ENCODE assay signal across 8 mouse cellular contexts in the genomic region with DNA sequence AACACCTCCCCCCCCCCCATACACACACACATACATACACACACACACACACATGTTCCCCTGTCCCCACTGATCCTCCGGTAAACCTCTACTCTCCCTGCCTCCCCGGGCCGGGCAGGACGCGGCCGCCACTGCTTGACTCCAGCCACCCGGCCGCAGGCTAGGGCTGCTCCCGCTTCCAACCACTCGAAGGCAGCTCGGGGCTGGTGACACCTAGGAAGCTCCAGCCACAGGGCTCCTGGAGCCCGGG. TPM values are rescaled to one million over a fixed set of nuclear protein-coding genes. Genes with fewer than 3 reads are reported as not detected.
A peak's percentile ranks its signal among the peaks of the same experiment; 100 is the strongest.
DNase-seq lines count a peak whose midpoint lies in the region; ATAC-seq and TF ChIP-seq lines count a peak whose summit lies in the region.

No protein-coding gene starts in this region.

- under 1% methylated on average over 12 of the region's 12 CpGs for WGBS in limb, embryonic 15.5 days
- WGBS in olfactory bulb, adult 2 months, result under 1% methylated on average over 12 of the region's 12 CpGs

- H3K4me3 ChIP-seq in testis, adult 2 months (ENCODE audit: control insufficient read depth, low read depth, low read length), result peak overlapping the region; percentile 75
- peak overlapping the region; percentile 68 for H3K4me3 ChIP-seq in limb, embryonic 15.5 days
- peak overlapping the region; percentile 93 for H3K4me3 ChIP-seq in olfactory bulb, adult 2 months (ENCODE audit: insufficient read depth, low read depth, low read length)

- no peak for ATAC-seq in limb, embryonic 15.5 days (ENCODE audit: insufficient number of reproducible peaks, low FRiP score, low TSS enrichment, low read depth)
- ATAC-seq in CD4-positive, CD25-positive, alpha-beta regulatory T cell, adult 4 months, result no peak
- ATAC-seq in granulocyte monocyte progenitor cell, adult 5-6 weeks (replicated peaks; ENCODE audit: poor library complexity, severe bottlenecking), result no peak

- H3K9ac ChIP-seq in limb, embryonic 15.5 days, result peak overlapping the region; percentile 76

- no peak for TF ChIP-seq POLR2A in testis, adult 2 months (IDR thresholded peaks at IDR 0.05; ENCODE audit: control insufficient read depth, low read depth, low read length)
- TF ChIP-seq POLR2A in olfactory bulb, adult 2 months (IDR thresholded peaks at IDR 0.05; ENCODE audit: insufficient read depth, low read depth, low read length), result no peak

- H3K4me2 ChIP-seq in limb, embryonic 15.5 days, result peak overlapping the region; percentile 96

- H3K4me1 ChIP-seq in testis, adult 2 months (ENCODE audit: control insufficient read depth, insufficient read depth, low read length), result peaks cover 11% of the 10 kb centered on the region
- peaks cover 47% of the 10 kb centered on the region for H3K4me1 ChIP-seq in limb, embryonic 15.5 days
- H3K4me1 ChIP-seq in olfactory bulb, adult 2 months (ENCODE audit: control insufficient read depth, insufficient read depth, low read length), result peaks cover 17% of the 10 kb centered on the region

- peaks cover 3% of the 10 kb centered on the region; the same call in 1 of the 2 replicates for H3K27me3 ChIP-seq in testis, adult 2 months (ENCODE audit: control insufficient read depth, insufficient read depth, low read length)
- H3K27me3 ChIP-seq in limb, embryonic 15.5 days, result peaks cover 68% of the 10 kb centered on the region

- H3K36me3 ChIP-seq in testis, adult 2 months (ENCODE audit: control insufficient read depth, insufficient read depth, low read length), result no peaks in the 10 kb centered on the region
- H3K36me3 ChIP-seq in limb, embryonic 15.5 days, result no peaks in the 10 kb centered on the region

- no peaks in the 10 kb centered on the region for H3K9me3 ChIP-seq in limb, embryonic 15.5 days

- TF ChIP-seq CTCF in testis, adult 2 months (IDR thresholded peaks at IDR 0.05; ENCODE audit: control insufficient read depth, insufficient read depth, insufficient replicate concordance, low read depth, low read length), result no peak
- no peak for TF ChIP-seq CTCF in olfactory bulb, adult 2 months (IDR thresholded peaks at IDR 0.05; ENCODE audit: insufficient read depth, low read depth, low read length)

- peak; percentile 55 for DNase-seq in embryo, embryonic 10 days (ENCODE audit: low spot score)
- no peak for DNase-seq in embryo, embryonic 9.5 days (ENCODE audit: extremely low spot score)
- DNase-seq in testis, postnatal 14 days (ENCODE audit: low spot score), result no peak

- peak overlapping the region; percentile 3; the same call in 1 of the 2 replicates for H3K27ac ChIP-seq in testis, adult 2 months (ENCODE audit: control insufficient read depth, insufficient read depth, low read depth, low read length)
- H3K27ac ChIP-seq in limb, embryonic 15.5 days, result peak overlapping the region; percentile 95
- peak overlapping the region; percentile 97 for H3K27ac ChIP-seq in olfactory bulb, adult 2 months (ENCODE audit: insufficient read depth, low read depth, low read length)

RNA-seq across cellular contexts. Expression of a gene that starts 0.9 kb away (rescaled TPM):
- 83.7 and 84.9 TPM in 2 replicates for polyA plus RNA-seq in testis, adult 2 months (2012; rRNA removed)
- polyA plus RNA-seq in limb, embryonic 15.5 days (2015; fragmentation: Nextera tagmentation; extraction: Ambion mirVana), result 8.1 and 8.7 TPM in 2 replicates
- not detected in 2 replicates for polyA plus RNA-seq in olfactory bulb, adult 2 months (2012; ENCODE audit: insufficient read depth, insufficient read length, low replicate concordance, missing spikeins)
- polyA plus RNA-seq in CD4-positive, CD25-positive, alpha-beta regulatory T cell, adult 4 months (2017; shearing (Covaris generic)), result not detected
- total RNA-seq in granulocyte monocyte progenitor cell, adult 5-6 weeks (2014; fragmentation: Nextera tagmentation), result not detected in 2 replicates
- not detected in 2 replicates for total RNA-seq in granulocyte monocyte progenitor cell, adult 5-6 weeks (2017)

Comparison
In these comparisons a context has a peak if more than half of its experiments do, and no peak if none do; other contexts are left out.
1. H3K27ac ChIP-seq: peak in every context shown above with its lines; median percentile 97 in olfactory bulb, adult 2 months; 95 in limb, embryonic 15.5 days; 3 in testis, adult 2 months.